Mouse (Mus musculus) forebrain, embryonic 16.5 days (tissue): ENCODE measurements around the gene Myh7b. TPM values are rescaled to one million over a fixed set of nuclear protein-coding genes. Genes with fewer than 3 reads are reported as not detected.

Experiments used
- ATAC-seq: fragments of 200-750 bp; cut with Nextera tagmentation; 2 replicates; pipeline ENCODE4 v1.8.0; 2017; ENCODE audit warnings: mild to moderate bottlenecking, moderate library complexity
- H3K27ac ChIP-seq: fragments of 300-500 bp; sonication (generic); 2 replicates; pipeline ENCODE4 v1.5.1; 2014; ENCODE audit warnings: low read length, control low read depth
- H3K27me3 ChIP-seq: fragments of 300-500 bp; sonication (generic); replicated peaks from 2 replicates; pipeline ENCODE4 v1.6.1; 2014; ENCODE audit warnings: low read length; ENCODE audit not compliant: control insufficient read depth, insufficient read depth
- H3K36me3 ChIP-seq: fragments of 300-500 bp; sonication (generic); 2 replicates; pipeline ENCODE4 v1.6.1; 2014; ENCODE audit not compliant: control insufficient read depth, insufficient read depth
- H3K4me1 ChIP-seq: fragments of 300-500 bp; sonication (generic); replicated peaks from 2 replicates; pipeline ENCODE4 v1.6.1; 2014; ENCODE audit warnings: low read length; ENCODE audit not compliant: control insufficient read depth, insufficient read depth
- H3K4me2 ChIP-seq: fragments of 300-500 bp; sonication (generic); 2 replicates; pipeline ENCODE4 v1.6.1; 2014; ENCODE audit warnings: mild to moderate bottlenecking, low read length, control low read depth
- H3K4me3 ChIP-seq: fragments of 300-500 bp; sonication (generic); replicated peaks from 2 replicates; pipeline ENCODE4 v1.5.1; 2014; ENCODE audit warnings: mild to moderate bottlenecking, low read length, control low read depth
- H3K9ac ChIP-seq: fragments of 300-500 bp; sonication (generic); replicated peaks from 2 replicates; pipeline ENCODE4 v1.6.1; 2014; ENCODE audit warnings: low read depth, low read length, control low read depth
- H3K9me3 ChIP-seq: fragments of 300-500 bp; sonication (generic); 2 replicates; pipeline ENCODE4 v1.6.1; 2016; ENCODE audit warnings: low read length; ENCODE audit not compliant: control insufficient read depth
- WGBS: fragments of 180-500 bp; shearing (Covaris S2); extraction: QIAGEN DNeasy Blood & Tissue Kit; methylation state at CpG from one replicate; pipeline ENCODE4 v1.1.7; 2014; 5-methylcytosine and 5-hydroxymethylcytosine counted together
- polyA plus RNA-seq: library from polyadenylated mRNA; unstranded; fragments of >200 nt; fragmentation: Nextera tagmentation; extraction: Ambion mirVana; gene quantifications from 2 replicates; pipeline ENCODE4 v1.2.1, GENCODE M21; 2015

The Myh7b gene
- polyA plus RNA-seq, 1 experiment from 2014 or later = 0.62 TPM

DNA sequence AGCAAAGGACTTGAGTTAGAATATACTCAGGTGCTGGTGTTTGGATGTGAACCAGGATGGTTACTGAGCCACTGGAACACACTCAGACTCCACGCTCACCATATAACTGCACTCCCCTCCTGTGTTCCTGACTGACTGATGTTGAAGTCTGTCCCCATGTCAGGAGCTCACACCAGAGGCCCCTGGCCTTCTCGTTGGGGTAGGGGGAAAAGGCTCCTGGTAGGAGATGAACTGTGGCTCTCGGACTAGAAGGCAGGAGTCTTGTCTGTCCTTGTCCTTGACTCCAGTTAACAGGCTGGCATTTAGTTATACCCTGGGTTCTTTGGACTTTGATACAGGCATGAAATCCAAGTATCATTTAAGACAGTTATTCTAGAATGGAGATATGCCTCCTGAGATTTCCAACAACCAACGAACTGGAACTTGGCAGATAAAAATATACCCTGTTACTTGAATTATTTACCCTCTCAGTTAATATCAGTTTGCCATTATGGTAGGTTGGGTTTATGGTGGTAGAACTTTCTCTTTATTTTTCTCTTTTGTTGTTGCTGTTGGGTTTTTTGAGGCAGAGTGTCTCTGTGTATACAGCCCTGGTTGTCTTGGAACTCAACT lies 28.5 kb upstream of the Myh7b start:
- Histone ChIP-seq H3K4me2 (no peak overlapping the region), H3K9me3 (no peaks in the 10 kb centered on the region), H3K27ac (no peak overlapping the region), H3K9ac (no peak overlapping the region), H3K27me3 (no peaks in the 10 kb centered on the region), H3K4me1 (no peaks in the 10 kb centered on the region), H3K4me3 (no peak overlapping the region), H3K36me3 (no peaks in the 10 kb centered on the region)
- WGBS = 80% methylated on average over 4 of the region's 4 CpGs
- no peak for ATAC-seq

- no peaks in the 10 kb centered on the region for H3K27me3 ChIP-seq
- H3K9me3 ChIP-seq = no peaks in the 10 kb centered on the region
- ATAC-seq = no peak
- H3K4me3 ChIP-seq = no peak overlapping the region
- H3K4me2 ChIP-seq = no peak overlapping the region
- no peaks in the 10 kb centered on the region for H3K4me1 ChIP-seq
- no peak overlapping the region for H3K9ac ChIP-seq
- no peaks in the 10 kb centered on the region for H3K36me3 ChIP-seq
- no peak overlapping the region for H3K27ac ChIP-seq
- 86% methylated on average over 5 of the region's 5 CpGs for WGBS
Observed at GRCm38 (mm10) chr2:155582996-155583395, 28.0 kb upstream of the Myh7b start.

DNA sequence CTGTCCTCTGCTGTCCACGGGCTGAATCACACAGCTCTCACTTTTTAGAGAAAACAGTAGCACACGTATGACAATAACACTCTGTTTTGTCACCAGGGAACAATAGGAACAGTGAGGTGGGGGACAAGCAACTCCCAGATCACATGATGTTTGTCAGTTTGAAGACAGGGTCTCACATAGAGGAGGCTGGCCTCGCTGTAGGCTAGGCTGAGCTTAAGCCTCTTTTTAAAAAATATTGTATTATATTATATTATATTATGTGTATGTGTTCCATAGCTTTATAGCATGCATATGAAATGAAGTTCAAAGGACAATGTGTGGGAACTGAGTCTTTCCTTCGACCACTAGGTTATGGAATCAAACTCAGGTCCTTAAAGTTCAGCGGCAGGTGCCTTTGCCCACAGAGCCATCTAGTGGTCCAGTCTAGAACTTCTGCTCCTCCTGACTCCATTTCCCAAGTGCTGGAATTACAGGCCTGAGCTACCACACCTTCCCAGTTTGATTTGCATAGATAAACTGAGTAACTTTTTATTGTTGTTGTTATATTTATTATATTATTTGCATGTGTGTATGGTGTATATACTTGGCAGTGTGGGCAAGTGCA lies 27.0 kb upstream of the Myh7b start:
- H3K27me3 ChIP-seq = no peaks in the 10 kb centered on the region
- WGBS = 43% methylated on average over 5 of the region's 5 CpGs
- no peak overlapping the region for H3K4me2 ChIP-seq
- no peak overlapping the region for H3K27ac ChIP-seq
- no peaks in the 10 kb centered on the region for H3K36me3 ChIP-seq
- H3K4me3 ChIP-seq = no peak overlapping the region
- H3K9ac ChIP-seq = no peak overlapping the region
- no peak; the same call in 1 of the 2 replicates for ATAC-seq
- H3K4me1 ChIP-seq = no peaks in the 10 kb centered on the region
- no peaks in the 10 kb centered on the region for H3K9me3 ChIP-seq

GRCm38 (mm10) chr2:155585082-155585481 lies 25.9 kb upstream of the Myh7b start:
- no peaks in the 10 kb centered on the region for H3K27me3 ChIP-seq
- no peaks in the 10 kb centered on the region for H3K9me3 ChIP-seq
- H3K27ac ChIP-seq = no peak overlapping the region
- H3K36me3 ChIP-seq = no peaks in the 10 kb centered on the region
- H3K9ac ChIP-seq = no peak overlapping the region
- H3K4me3 ChIP-seq = no peak overlapping the region
- no peak for ATAC-seq
- H3K4me2 ChIP-seq = no peak overlapping the region
- no peaks in the 10 kb centered on the region for H3K4me1 ChIP-seq
- WGBS = 60% methylated on average over 9 of the region's 9 CpGs

- Histone ChIP-seq H3K4me3 (no peak overlapping the region), H3K36me3 (no peaks in the 10 kb centered on the region), H3K4me1 (no peaks in the 10 kb centered on the region), H3K4me2 (no peak overlapping the region), H3K27me3 (no peaks in the 10 kb centered on the region), H3K9me3 (no peaks in the 10 kb centered on the region), H3K27ac (no peak overlapping the region), H3K9ac (no peak overlapping the region)
- no peak for ATAC-seq
- 24% methylated on average over 10 of the region's 10 CpGs for WGBS
Observed at GRCm38 (mm10) chr2:155585486-155585885, 25.5 kb upstream of the Myh7b start.

- 72% methylated on average over 3 of the region's 3 CpGs for WGBS
- no peak for ATAC-seq
- no peak overlapping the region for H3K9ac ChIP-seq
Observed at GRCm38 (mm10) chr2:155588136-155588535, 22.9 kb upstream of the Myh7b start.

GRCm38 (mm10) chr2:155589521-155589920 lies 21.5 kb upstream of the Myh7b start:
- no peak for ATAC-seq
- no peak overlapping the region for H3K9ac ChIP-seq
- H3K36me3 ChIP-seq = no peaks in the 10 kb centered on the region
- H3K4me1 ChIP-seq = peaks cover 11% of the 10 kb centered on the region
- no peak overlapping the region for H3K4me2 ChIP-seq
- H3K4me3 ChIP-seq = no peak overlapping the region
- H3K9me3 ChIP-seq = no peaks in the 10 kb centered on the region
- 77% methylated on average over 6 of the region's 6 CpGs for WGBS
- no peak overlapping the region for H3K27ac ChIP-seq
- H3K27me3 ChIP-seq = no peaks in the 10 kb centered on the region

More at GRCm38 (mm10) chr2:155588136-155588535, 22.9 kb upstream of the Myh7b start:
- no peak overlapping the region for H3K4me2 ChIP-seq
- no peaks in the 10 kb centered on the region for H3K27me3 ChIP-seq
- H3K27ac ChIP-seq = no peak overlapping the region
- no peak overlapping the region for H3K4me3 ChIP-seq
- no peaks in the 10 kb centered on the region for H3K36me3 ChIP-seq
- H3K4me1 ChIP-seq = peaks cover 11% of the 10 kb centered on the region
- no peaks in the 10 kb centered on the region for H3K9me3 ChIP-seq

DNA sequence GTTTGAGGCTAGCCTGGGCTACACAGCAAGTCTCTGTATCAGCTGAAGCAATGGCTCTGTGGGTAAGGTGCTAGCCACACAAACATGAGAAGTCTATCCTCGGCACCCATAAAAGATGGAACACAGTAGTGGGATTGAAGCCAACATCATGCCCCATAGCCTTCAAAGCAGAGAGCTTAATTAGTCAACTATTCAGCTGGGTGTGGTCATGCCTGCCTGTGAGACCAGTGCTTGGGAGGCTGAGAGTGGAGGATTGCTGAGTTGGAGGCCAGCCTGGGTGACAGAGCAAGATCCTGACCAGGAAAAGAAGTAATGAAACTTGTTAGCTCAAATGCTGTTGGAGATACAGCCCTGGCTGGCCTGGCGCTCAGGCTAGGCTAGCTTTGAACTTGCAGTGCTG lies 20.1 kb upstream of the Myh7b start:
- WGBS = 84% methylated on average over 2 of the region's 2 CpGs
- H3K9me3 ChIP-seq = no peaks in the 10 kb centered on the region
- H3K4me2 ChIP-seq = no peak overlapping the region
- no peak overlapping the region for H3K27ac ChIP-seq
- no peak overlapping the region for H3K9ac ChIP-seq
- H3K4me1 ChIP-seq = peaks cover 11% of the 10 kb centered on the region
- ATAC-seq = no peak
- H3K4me3 ChIP-seq = no peak overlapping the region
- H3K36me3 ChIP-seq = no peaks in the 10 kb centered on the region
- H3K27me3 ChIP-seq = no peaks in the 10 kb centered on the region

GRCm38 (mm10) chr2:155591676-155592075 lies 19.3 kb upstream of the Myh7b start:
- Histone ChIP-seq H3K4me2 (peak overlapping the region; percentile 96), H3K27me3 (no peaks in the 10 kb centered on the region), H3K27ac (no peak overlapping the region; the same call in 1 of the 2 replicates), H3K9ac (peak overlapping the region; percentile 60), H3K4me3 (peak overlapping the region; percentile 73), H3K36me3 (no peaks in the 10 kb centered on the region), H3K4me1 (peaks cover 11% of the 10 kb centered on the region), H3K9me3 (no peaks in the 10 kb centered on the region)
- ATAC-seq = no peak
- WGBS = 6% methylated on average over 6 of the region's 6 CpGs
